Mouse (Mus musculus) layer of hippocampus, postnatal 36 days (tissue): ENCODE data around the gene 9130019O22Rik. TPM values are rescaled to one million over a fixed set of nuclear protein-coding genes. Genes with fewer than 3 reads are reported as not detected.

Experiments
- DNase-seq, 2 experiments: peaks; one replicate each; pipeline ENCODE4 v3.0.0; 2022
- total RNA-seq, 2 experiments: library from RNA; stranded (reverse); gene quantifications; 2 replicates each; pipeline ENCODE4 v1.2.3; 2021

9130019O22Rik gene
- total RNA-seq, 2 experiments from 2014 or later: 2.7 to 3.2 TPM

DNA sequence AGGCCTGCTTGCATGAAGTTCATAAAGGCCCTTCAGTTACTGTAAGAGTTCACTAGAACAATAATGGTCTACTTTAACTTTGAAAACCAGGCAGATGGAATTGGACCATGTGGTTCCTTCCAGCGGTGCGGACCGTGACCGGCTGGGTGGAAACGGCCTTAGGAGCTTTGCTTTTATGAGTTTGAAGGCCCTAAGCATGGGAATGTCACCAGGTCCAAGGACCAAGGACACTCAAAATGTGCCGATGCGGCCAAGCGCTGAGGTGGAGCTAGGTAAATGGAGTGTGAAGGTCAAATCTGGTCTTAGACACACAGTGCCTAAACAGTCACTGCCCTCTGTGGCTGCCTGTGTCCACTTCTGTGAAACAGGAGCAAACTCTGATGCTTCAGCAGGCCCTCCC, 45.6 kb downstream of the 9130019O22Rik start:
- DNase-seq: no peak

DNA sequence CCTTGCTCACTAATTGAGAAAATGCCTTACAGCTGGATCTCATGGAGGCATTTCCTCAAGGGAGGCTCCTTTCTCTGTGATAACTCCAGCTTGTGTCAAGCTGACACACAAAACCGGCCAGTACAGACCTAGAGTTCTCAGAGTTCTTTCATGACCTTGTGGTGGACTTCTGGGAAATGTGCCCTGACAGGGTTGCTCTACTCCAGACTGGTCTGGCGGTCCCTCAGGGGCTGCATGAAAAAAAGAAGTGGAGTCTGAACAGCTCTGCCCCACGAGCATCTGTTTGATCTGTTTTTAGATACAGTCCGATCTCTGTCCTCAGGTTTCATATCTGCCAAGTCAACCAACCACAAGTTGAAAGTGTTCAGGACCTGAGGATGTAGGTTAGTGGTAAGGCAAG, 49.3 kb downstream of the 9130019O22Rik start:
- no peak for DNase-seq

DNA sequence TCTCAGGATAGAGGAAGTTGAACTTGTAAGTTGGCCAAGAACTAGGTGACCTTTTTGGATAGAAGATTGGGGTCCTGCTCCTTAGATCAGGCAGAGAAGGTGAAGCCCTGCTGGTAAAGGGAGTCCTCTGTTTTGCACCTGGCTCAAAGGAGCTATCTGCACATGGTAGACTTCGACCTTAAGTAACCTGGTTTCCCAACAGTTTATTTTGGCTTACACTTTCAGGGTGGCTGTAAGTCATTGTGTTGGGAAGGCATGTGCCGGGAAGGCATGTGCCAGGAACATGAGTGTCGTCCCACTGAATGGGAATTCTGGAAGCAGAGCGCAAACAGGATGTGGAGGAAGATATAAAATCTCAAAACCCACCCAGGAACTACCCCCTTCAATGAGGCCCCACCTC, 51.4 kb downstream of the 9130019O22Rik start:
- DNase-seq: no peak

DNA sequence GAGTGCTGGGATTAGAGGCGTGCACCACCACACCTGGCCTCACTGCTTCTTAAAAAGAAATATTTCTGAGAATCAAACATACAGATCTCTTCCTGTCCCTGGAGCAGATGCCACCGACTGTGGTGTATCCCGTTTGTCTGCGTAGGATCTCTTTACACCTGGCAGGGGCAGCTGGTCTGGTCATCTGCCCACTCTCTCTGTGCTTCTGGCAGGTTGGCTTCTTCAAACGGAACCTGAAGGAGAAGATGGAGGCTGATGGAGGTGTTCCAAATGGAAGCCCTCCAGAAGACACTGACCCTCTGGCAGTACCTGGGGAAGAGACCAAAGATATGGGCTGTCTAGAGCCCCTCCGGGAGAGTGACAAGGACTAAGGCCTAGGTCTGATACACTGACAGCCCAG, 53.7 kb downstream of the 9130019O22Rik start:
- no peak for DNase-seq

Other genes with a start within 250 kb of the 9130019O22Rik start
- under 1 TPM; 0.50 to 0.73 TPM for gene Spn, start 249.3 kb downstream of the 9130019O22Rik start, total RNA-seq
- 10 to 100 TPM; 93.9 to 95.1 TPM for gene Cd2bp2, start 191.1 kb downstream of the 9130019O22Rik start, total RNA-seq
- 100 to 1,000 TPM; 107 to 108 TPM for gene Tbc1d10b, start 178.7 kb downstream of the 9130019O22Rik start, total RNA-seq
- gene Mylpf, start 178.3 kb downstream of the 9130019O22Rik start, total RNA-seq: 1 to 10 TPM in 1 of 2 experiments, not detected in 1; 1.1 TPM
- gene Zfp553, start 154.1 kb downstream of the 9130019O22Rik start, total RNA-seq: 10 to 100 TPM; 21.0 TPM
- 1 to 10 TPM; 5.2 to 5.4 TPM for gene Sept1, start 154.0 kb downstream of the 9130019O22Rik start, total RNA-seq
- 10 to 100 TPM; 69.3 to 74.9 TPM for gene Zfp771, start 142.9 kb downstream of the 9130019O22Rik start, total RNA-seq
- gene Dctpp1, start 126.5 kb downstream of the 9130019O22Rik start, total RNA-seq: 10 to 100 TPM; 21.0 to 21.9 TPM
- 10 to 100 TPM; 36.1 to 37.2 TPM for gene Sephs2, start 113.1 kb downstream of the 9130019O22Rik start, total RNA-seq
- under 1 TPM; 0.10 to 0.35 TPM for gene Itgal, start 90.9 kb downstream of the 9130019O22Rik start, total RNA-seq
- gene Zfp768, start 41.6 kb downstream of the 9130019O22Rik start, total RNA-seq: 10 to 100 TPM; 10.2 to 11.4 TPM
- 1 to 10 TPM; 6.4 to 7.4 TPM for gene Zfp747, start 11.1 kb downstream of the 9130019O22Rik start, total RNA-seq
- 1 to 10 TPM; 6.8 to 7.0 TPM for gene E430018J23Rik, start 6.5 kb upstream of the 9130019O22Rik start, total RNA-seq
- gene Zfp764, start 19.7 kb upstream of the 9130019O22Rik start, total RNA-seq: 1 to 10 TPM; 3.7 to 4.8 TPM
- gene Zfp688, start 34.9 kb upstream of the 9130019O22Rik start, total RNA-seq: 10 to 100 TPM; 12.5 to 17.4 TPM
- 1 to 10 TPM; 6.9 to 7.1 TPM for gene Zfp689, start 62.0 kb upstream of the 9130019O22Rik start, total RNA-seq
- 10 to 100 TPM; 27.6 to 30.5 TPM for gene Prr14, start 72.4 kb upstream of the 9130019O22Rik start, total RNA-seq
- gene Fbrs, start 92.0 kb upstream of the 9130019O22Rik start, total RNA-seq: 10 to 100 TPM; 61.5 to 65.4 TPM
- gene Srcap, start 124.8 kb upstream of the 9130019O22Rik start, total RNA-seq: 100 to 1,000 TPM; 102 to 114 TPM
- 10 to 100 TPM in 1 of 2 experiments, 1 to 10 TPM in 1; 9.8 to 12.2 TPM for gene Gm42715, start 132.4 kb upstream of the 9130019O22Rik start, total RNA-seq
- 1 to 10 TPM in 1 of 2 experiments, under 1 TPM in 1; 0.38 to 1.2 TPM for gene Tmem265, start 174.2 kb upstream of the 9130019O22Rik start, total RNA-seq
- 10 to 100 TPM; 86.3 to 95.5 TPM for gene Phkg2, start 186.2 kb upstream of the 9130019O22Rik start, total RNA-seq
- gene Ccdc189, start 201.4 kb upstream of the 9130019O22Rik start, total RNA-seq: 1 to 10 TPM; 8.4 to 8.6 TPM
- 10 to 100 TPM; 64.2 to 66.7 TPM for gene Rnf40, start 201.6 kb upstream of the 9130019O22Rik start, total RNA-seq
- 10 to 100 TPM; 23.9 to 24.2 TPM for gene Zfp629, start 228.6 kb upstream of the 9130019O22Rik start, total RNA-seq